Mouse (Mus musculus) heart, postnatal 4 days (tissue): ENCODE data around the gene Fut9. TPM values are rescaled to one million over a fixed set of nuclear protein-coding genes. Genes with fewer than 3 reads are reported as not detected.

Experiments used
- DNase-seq: peaks from one replicate; pipeline ENCODE4 v3.0.0; 2021
- total RNA-seq, 2 experiments: library from RNA; stranded (reverse); gene quantifications; 2 replicates each; pipeline ENCODE4 v1.2.3; 2021

Fut9 gene
- total RNA-seq, result not detected

- peak; percentile 5 for DNase-seq
Measured at GRCm38 (mm10) chr4:25799476-25800283, at the start of gene Fut9. Gene Fut9, minus strand, starts transcription at chr4:25800244.

GRCm38 (mm10) chr4:25815783-25816182 is 15.7 kb upstream of the Fut9 start:
- DNase-seq, result no peak

- no peak for DNase-seq
Measured at GRCm38 (mm10) chr4:25813340-25813739, 13.3 kb upstream of the Fut9 start.

GRCm38 (mm10) chr4:25810058-25810457 is 10.0 kb upstream of the Fut9 start:
- DNase-seq, result no peak

- DNase-seq, result no peak
Measured at GRCm38 (mm10) chr4:25801751-25802150, 1.7 kb upstream of the Fut9 start.

- no peak for DNase-seq
Measured at GRCm38 (mm10) chr4:25800284-25800616, 206 bp upstream of the Fut9 start.

GRCm38 (mm10) chr4:25799051-25799475 is 981 bp downstream of the Fut9 start:
- DNase-seq, result no peak

- DNase-seq, result no peak
Measured at GRCm38 (mm10) chr4:25798412-25798811, 1.6 kb downstream of the Fut9 start.

- DNase-seq, result no peak
Measured at GRCm38 (mm10) chr4:25796149-25796548, 3.9 kb downstream of the Fut9 start.

GRCm38 (mm10) chr4:25785276-25785675 is 14.8 kb downstream of the Fut9 start:
- DNase-seq, result no peak

- DNase-seq, result no peak
Measured at GRCm38 (mm10) chr4:25768657-25769056, 31.4 kb downstream of the Fut9 start.

GRCm38 (mm10) chr4:25763091-25763490 is 37.0 kb downstream of the Fut9 start:
- DNase-seq, result no peak

- no peak for DNase-seq
Measured at GRCm38 (mm10) chr4:25757909-25758548, 42.0 kb downstream of the Fut9 start.

- no peak for DNase-seq
Measured at GRCm38 (mm10) chr4:25741553-25741952, 58.5 kb downstream of the Fut9 start.

GRCm38 (mm10) chr4:25738782-25739181 is 61.3 kb downstream of the Fut9 start:
- DNase-seq, result no peak

- DNase-seq, result no peak
Measured at GRCm38 (mm10) chr4:25721576-25721975, 78.5 kb downstream of the Fut9 start.

GRCm38 (mm10) chr4:25713907-25714306 is 86.1 kb downstream of the Fut9 start:
- DNase-seq, result no peak

GRCm38 (mm10) chr4:25684976-25685375 is 115.1 kb downstream of the Fut9 start:
- DNase-seq, result no peak

- DNase-seq, result no peak
Measured at GRCm38 (mm10) chr4:25664196-25664595, 135.8 kb downstream of the Fut9 start.

GRCm38 (mm10) chr4:25661204-25661727 is 138.8 kb downstream of the Fut9 start:
- no peak for DNase-seq

GRCm38 (mm10) chr4:25658792-25659191 is 141.3 kb downstream of the Fut9 start:
- DNase-seq, result peak; percentile 5

GRCm38 (mm10) chr4:25651902-25652301 is 148.1 kb downstream of the Fut9 start:
- no peak for DNase-seq

- DNase-seq, result no peak
Measured at GRCm38 (mm10) chr4:25648107-25648506, 151.9 kb downstream of the Fut9 start.

- DNase-seq, result no peak
Measured at GRCm38 (mm10) chr4:25647593-25647992, 152.5 kb downstream of the Fut9 start.
